Mouse (Mus musculus): ENCODE data around the gene Eif6.

GRCm38 (mm10) chr2:155812637-155813036 is 14.1 kb downstream of the Eif6 start:
- TF ChIP-seq CTCF (IDR thresholded peaks at IDR 0.05; ENCODE audit: extremely low read depth, insufficient read depth, insufficient read length, insufficient replicate concordance): no peak
- no peak for TF ChIP-seq POLR2A (IDR thresholded peaks at IDR 0.05; ENCODE audit: low read depth, low read length)

Data from spleen, adult 2 months (tissue).